Mouse (Mus musculus) thymus, adult 2 months (tissue): ENCODE results near the gene Car7. TPM values are rescaled to one million over a fixed set of nuclear protein-coding genes. Genes with fewer than 3 reads are reported as not detected.

Source experiments
- DNase-seq: peaks from one replicate; pipeline ENCODE4 v3.0.0; 2021
- H3K27ac ChIP-seq: fragments of 200-500 bp; 2 replicates; pipeline ENCODE4 v1.5.1; 2012; ENCODE audit warnings: low read length, control low read depth; ENCODE audit not compliant: control insufficient read depth, insufficient read depth
- H3K27me3 ChIP-seq: fragments of 200-500 bp; 2 replicates; pipeline ENCODE4 v1.6.1; 2012; ENCODE audit warnings: mild to moderate bottlenecking, low read length, moderate library complexity, mixed read lengths; ENCODE audit not compliant: control insufficient read depth, insufficient read depth
- H3K36me3 ChIP-seq: fragments of 200-500 bp; 2 replicates; pipeline ENCODE4 v1.6.1; 2012; ENCODE audit warnings: mild to moderate bottlenecking, low read length, moderate library complexity; ENCODE audit not compliant: control insufficient read depth, insufficient read depth
- H3K4me1 ChIP-seq: fragments of 200-500 bp; replicated peaks from 2 replicates; pipeline ENCODE4 v1.6.1; 2012; ENCODE audit warnings: low read length; ENCODE audit not compliant: control insufficient read depth, insufficient read depth
- H3K4me3 ChIP-seq: fragments of 200-500 bp; 2 replicates; pipeline ENCODE4 v1.5.1; 2012; ENCODE audit warnings: mild to moderate bottlenecking, low read length, control low read depth, moderate library complexity; ENCODE audit not compliant: control insufficient read depth, insufficient read depth
- CTCF ChIP-seq: fragments of 200-500 bp; IDR thresholded peaks from 2 replicates; pipeline ENCODE4 v1.5.1; 2012; ENCODE audit warnings: mild to moderate bottlenecking, control low read depth, low read length, moderate library complexity, borderline replicate concordance; ENCODE audit not compliant: control insufficient read depth, poor library complexity, insufficient read depth; ENCODE audit errors: extremely low read depth
- POLR2A ChIP-seq: fragments of 200-500 bp; IDR thresholded peaks from 2 replicates; pipeline ENCODE4 v1.6.1; 2012; ENCODE audit warnings: mild to moderate bottlenecking, low read length, control low read depth, moderate library complexity; ENCODE audit not compliant: control insufficient read depth, poor library complexity, insufficient read depth; ENCODE audit errors: extremely low read depth
- WGBS: fragments of 180-500 bp; shearing (Covaris S2); methylation state at CpG from one replicate; pipeline ENCODE4 v1.1.7; 2018; 5-methylcytosine and 5-hydroxymethylcytosine counted together
- polyA plus RNA-seq: library from polyadenylated mRNA; depleted of rRNA; stranded (reverse); fragments of >200 nt; gene quantifications from 2 replicates; pipeline ENCODE4 v1.2.3, GENCODE M21; 2012; rRNA removed

The Car7 gene
- 2.4 and 2.8 TPM in 2 replicates for polyA plus RNA-seq

GRCm38 (mm10) chr8:104533971-104534778, at the start of gene Car7, which contains the start of gene Nae1:
Car7 (plus strand) TSS chr8:104534689.
Nae1 (minus strand) TSS chr8:104534637.
- Histone ChIP-seq H3K4me1 (peaks cover 12% of the 10 kb centered on the region), H3K4me3 (peak within 1 kb of the TSS; percentile 90), H3K27me3 (no peaks in the 10 kb centered on the region), H3K36me3 (peaks cover 8% of the 10 kb centered on the region; the same call in 1 of the 2 replicates), H3K27ac (no peak within 1 kb of the TSS)
- under 1% methylated on average over 70 of the region's 70 CpGs for WGBS
- TF ChIP-seq POLR2A (peak; percentile 82; the same call in 1 of the 2 replicates), CTCF (peak; percentile 99)
- DNase-seq: peak; percentile 94

GRCm38 (mm10) chr8:104509061-104510006, 25.2 kb upstream of the Car7 start, which contains the start of gene Terb1:
Terb1 (minus strand) TSS chr8:104509910.
- peak; percentile 38 for DNase-seq
- WGBS: 9% methylated on average over 64 of the region's 64 CpGs
- H3K4me1 ChIP-seq: peaks cover 5% of the 10 kb centered on the region
- H3K27ac ChIP-seq: no peak within 1 kb of the TSS
- H3K4me3 ChIP-seq: peak within 1 kb of the TSS; percentile 39
- peaks cover 11% of the 10 kb centered on the region for H3K36me3 ChIP-seq
- H3K27me3 ChIP-seq: no peaks in the 10 kb centered on the region
- TF ChIP-seq POLR2A (no peak), CTCF (no peak)

GRCm38 (mm10) chr8:104510134-104510533, 24.4 kb upstream of the Car7 start:
- H3K36me3 ChIP-seq: peaks cover 16% of the 10 kb centered on the region
- no peak for TF ChIP-seq POLR2A
- no peak for TF ChIP-seq CTCF
- H3K27me3 ChIP-seq: no peaks in the 10 kb centered on the region
- H3K4me1 ChIP-seq: peaks cover 5% of the 10 kb centered on the region
- no peak overlapping the region for H3K4me3 ChIP-seq
- no peak overlapping the region for H3K27ac ChIP-seq
- WGBS: 95% methylated on average over 3 of the region's 3 CpGs
- DNase-seq: no peak

- TF ChIP-seq POLR2A: no peak
- no peak for TF ChIP-seq CTCF
- Histone ChIP-seq H3K36me3 (peaks cover 41% of the 10 kb centered on the region), H3K4me1 (no peaks in the 10 kb centered on the region), H3K27me3 (no peaks in the 10 kb centered on the region), H3K27ac (no peak overlapping the region), H3K4me3 (no peak overlapping the region)
- no peak for DNase-seq
- WGBS: 92% methylated on average over 5 of the region's 5 CpGs
These were observed 16.6 kb upstream of the Car7 start for GRCm38 (mm10) chr8:104517872-104518271.

- Histone ChIP-seq H3K27ac (no peak overlapping the region), H3K27me3 (no peaks in the 10 kb centered on the region), H3K36me3 (peaks cover 23% of the 10 kb centered on the region), H3K4me1 (0 out of 2 replicates have a peak, but pooled peaks cover 5% of the 10 kb centered on the region), H3K4me3 (no peak overlapping the region)
- no peak for DNase-seq
- WGBS: 97% methylated on average over 6 of the region's 6 CpGs
- TF ChIP-seq POLR2A (no peak), CTCF (no peak)
These were observed 4.8 kb upstream of the Car7 start for GRCm38 (mm10) chr8:104529671-104530070.

- no peak overlapping the region for H3K27ac ChIP-seq
- peaks cover 8% of the 10 kb centered on the region; the same call in 1 of the 2 replicates for H3K36me3 ChIP-seq
- H3K4me1 ChIP-seq: peaks cover 12% of the 10 kb centered on the region
- 47% methylated on average over 7 of the region's 7 CpGs for WGBS
- TF ChIP-seq CTCF (no peak), POLR2A (no peak)
- no peak for DNase-seq
- peak overlapping the region; percentile 90 for H3K4me3 ChIP-seq
- H3K27me3 ChIP-seq: no peaks in the 10 kb centered on the region
These were observed 938 bp upstream of the Car7 start for GRCm38 (mm10) chr8:104533551-104533950.
